Mouse (Mus musculus) ES-E14 (cell line): ENCODE measurements at regions not wholly inside any gene's neighbourhood (a gene's known extent, or its start where the extent isn't known, plus 50 kb on each side); places are given as distances from the start of the nearest gene placed in this dataset.

ENCODE experiments used
- DNase-seq: peaks from one replicate; pipeline ENCODE4 v3.0.0-alpha.2; 2013; ENCODE audit warnings: low read depth, low spot score
- H3K27ac ChIP-seq: 2 replicates; pipeline ENCODE4 v1.5.1; 2012; ENCODE audit warnings: low read depth, mild to moderate bottlenecking, low read length, moderate library complexity, mixed read lengths; ENCODE audit not compliant: poor library complexity, insufficient read depth, severe bottlenecking
- H3K36me3 ChIP-seq: 2 replicates; pipeline ENCODE4 v1.6.1; 2012; ENCODE audit warnings: mild to moderate bottlenecking, low read length, moderate library complexity, mixed read lengths; ENCODE audit not compliant: control insufficient read depth, poor library complexity, insufficient read depth, severe bottlenecking
- H3K4me1 ChIP-seq, 2 experiments: fragments of 150-350 bp in 1 of 2; sonication (generic) in 1 of 2; 2 replicates each; pipeline ENCODE4 v1.6.1; 2012; ENCODE audit warnings: low read length in 2 of 2, mild to moderate bottlenecking in 1 of 2, mixed read lengths in 1 of 2; ENCODE audit not compliant: control insufficient read depth in 2 of 2, insufficient read depth in 2 of 2, poor library complexity in 1 of 2
- H3K4me3 ChIP-seq, 2 experiments: fragments of 150-350 bp in 1 of 2; sonication (generic) in 1 of 2; 2 replicates each; pipeline ENCODE4 v1.5.1; 2012; ENCODE audit warnings: low read length in 2 of 2, low read depth in 1 of 2, mild to moderate bottlenecking in 1 of 2, mixed read lengths in 1 of 2; ENCODE audit not compliant: insufficient read depth in 1 of 2, poor library complexity in 1 of 2, severe bottlenecking in 1 of 2
- H3K9ac ChIP-seq: 2 replicates; pipeline ENCODE4 v1.6.1; 2012; ENCODE audit warnings: low read depth, mild to moderate bottlenecking, low read length, mixed read lengths; ENCODE audit not compliant: poor library complexity, insufficient read depth, severe bottlenecking
- H3K9me3 ChIP-seq: fragments of 150-350 bp; sonication (generic); 2 replicates; pipeline ENCODE4 v1.6.1; 2012; ENCODE audit warnings: low read depth, mild to moderate bottlenecking, low read length; ENCODE audit not compliant: control insufficient read depth, insufficient read depth
- CHD2 ChIP-seq: IDR thresholded peaks from 2 replicates; pipeline ENCODE4 v1.6.1; 2014; ENCODE audit warnings: mild to moderate bottlenecking, low read depth, low read length, inconsistent platforms
- HCFC1 ChIP-seq: IDR thresholded peaks from 2 replicates; pipeline ENCODE4 v1.6.1; 2012; ENCODE audit warnings: low read length, inconsistent platforms, borderline replicate concordance; ENCODE audit not compliant: insufficient read depth
- MAFK ChIP-seq: IDR thresholded peaks from 2 replicates; pipeline ENCODE4 v1.6.1; 2014; ENCODE audit warnings: mild to moderate bottlenecking, low read depth, low read length, inconsistent platforms; ENCODE audit not compliant: insufficient read depth
- ZC3H11A ChIP-seq: IDR thresholded peaks from 2 replicates; pipeline ENCODE4 v1.6.1; 2012; ENCODE audit warnings: low read depth, mild to moderate bottlenecking, inconsistent platforms, low read length, borderline replicate concordance
- ZNF384 ChIP-seq: IDR thresholded peaks from 2 replicates; pipeline ENCODE4 v1.6.1; 2012; ENCODE audit warnings: low read depth, low read length, inconsistent platforms
- in situ Hi-C, 2 experiments: fragments of 600-800 bp; cut with MboI; formaldehyde crosslinking; loops; one replicate each; pipeline ENCODE4 v1.15.1; 2025; ENCODE audit warnings: low sequenced_read_pairs in 2 of 2, inconsistent platforms in 1 of 2; ENCODE audit not compliant: unreplicated experiment in 2 of 2

- no peak for DNase-seq
- Histone ChIP-seq H3K4me3 (no peak overlapping the region), H3K36me3 (no peaks in the 10 kb centered on the region), H3K9me3 (no peaks in the 10 kb centered on the region), H3K4me1 (no peaks in the 10 kb centered on the region), H3K27ac (no peak overlapping the region), H3K9ac (no peak overlapping the region)
- TF ChIP-seq CHD2: no peak
- TF ChIP-seq HCFC1: no peak
- no peak for TF ChIP-seq ZNF384
- TF ChIP-seq MAFK: no peak
- no peak for TF ChIP-seq ZC3H11A
- in situ Hi-C loops: no loop called here
Observed at GRCm38 (mm10) chr9:33892001-33892400, 593.7 kb upstream of the Kirrel3 start.

- TF ChIP-seq CHD2 (no peak), MAFK (no peak), ZNF384 (no peak), HCFC1 (no peak), ZC3H11A (no peak)
- H3K9ac ChIP-seq: no peak overlapping the region
- H3K4me1 ChIP-seq: no peaks in the 10 kb centered on the region
- H3K27ac ChIP-seq: no peak overlapping the region
- in situ Hi-C loops: no loop called here
- DNase-seq: no peak
- no peaks in the 10 kb centered on the region for H3K36me3 ChIP-seq
- no peak overlapping the region for H3K4me3 ChIP-seq
- H3K9me3 ChIP-seq: no peaks in the 10 kb centered on the region
Observed at GRCm38 (mm10) chr9:33901313-33902076, 584.2 kb upstream of the Kirrel3 start.

- H3K9me3 ChIP-seq: no peaks in the 10 kb centered on the region
- no peak overlapping the region for H3K27ac ChIP-seq
- DNase-seq: no peak
- no peaks in the 10 kb centered on the region for H3K36me3 ChIP-seq
- H3K4me1 ChIP-seq: no peaks in the 10 kb centered on the region
- H3K4me3 ChIP-seq: no peak overlapping the region
- in situ Hi-C loops: no loop called here
- no peak for TF ChIP-seq CHD2
- no peak for TF ChIP-seq HCFC1
- TF ChIP-seq ZNF384: no peak
- no peak for TF ChIP-seq ZC3H11A
- no peak for TF ChIP-seq MAFK
- no peak overlapping the region for H3K9ac ChIP-seq
Observed at GRCm38 (mm10) chr9:33903991-33904570, 581.6 kb upstream of the Kirrel3 start.

GRCm38 (mm10) chr9:33914919-33915318 lies 570.8 kb upstream of the Kirrel3 start:
- H3K9ac ChIP-seq: no peak overlapping the region
- no peaks in the 10 kb centered on the region for H3K9me3 ChIP-seq
- no peak for DNase-seq
- in situ Hi-C loops: no loop called here
- no peaks in the 10 kb centered on the region for H3K4me1 ChIP-seq
- no peak overlapping the region for H3K4me3 ChIP-seq
- H3K36me3 ChIP-seq: no peaks in the 10 kb centered on the region
- no peak for TF ChIP-seq CHD2
- TF ChIP-seq ZC3H11A: no peak
- no peak for TF ChIP-seq HCFC1
- no peak for TF ChIP-seq ZNF384
- TF ChIP-seq MAFK: no peak
- no peak overlapping the region for H3K27ac ChIP-seq
